Mouse (Mus musculus): ENCODE data around the gene Olfr1446.

Gene Olfr1446

DNA sequence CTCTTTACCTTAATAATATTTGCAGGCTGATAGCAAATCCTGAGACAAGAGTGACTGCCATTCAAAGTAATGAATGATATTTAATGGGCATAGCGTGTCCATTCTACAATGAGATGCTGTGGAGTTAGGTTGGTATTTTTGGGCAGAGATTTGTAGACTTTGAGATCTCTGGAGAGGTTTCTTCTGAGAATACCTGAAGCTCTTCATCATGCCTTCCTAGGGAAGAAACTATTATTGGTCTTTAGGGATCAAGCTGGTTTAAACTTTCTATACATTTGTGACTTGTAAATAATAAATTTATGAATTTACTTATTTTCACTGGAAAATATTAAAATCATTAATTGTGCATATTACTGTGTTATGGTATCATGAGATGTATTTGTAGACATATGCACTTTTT lies at the start of gene Olfr1446:
Gene Olfr1446 (minus strand): TSS at position 101 of the 400 bp plus-strand sequence.
- DNase-seq: no peak

- no peak for DNase-seq
Measured at GRCm38 (mm10) chr19:12930540-12930939, 37.2 kb upstream of the Olfr1446 start, which contains the start of gene Olfr1449. TSS of gene Olfr1449 (plus strand) at chr19:12930840.

DNA sequence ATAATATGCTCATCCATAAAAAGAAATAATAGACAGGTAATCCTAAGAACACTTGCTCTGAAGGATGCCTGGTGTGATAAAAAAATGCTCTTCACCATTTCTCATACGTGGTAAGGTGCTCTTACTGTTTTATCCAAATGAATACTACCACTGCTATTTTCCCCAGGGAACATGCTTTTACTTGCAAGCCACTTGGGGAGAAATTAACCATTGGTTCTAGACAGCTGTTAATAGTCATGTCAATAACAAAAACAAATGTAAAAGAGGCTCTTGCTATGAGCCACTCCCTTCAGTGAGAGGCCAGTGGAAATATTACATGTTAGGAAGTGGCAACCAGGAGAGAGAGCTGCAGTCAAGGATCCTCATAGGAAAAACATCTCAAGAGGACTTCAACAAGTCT lies 31.0 kb upstream of the Olfr1446 start, which contains the start of gene Olfr1448:
Gene Olfr1448 (minus strand): TSS at position 101 of the 400 bp plus-strand sequence.
- no peak for DNase-seq

GRCm38 (mm10) chr19:12903643-12904042 lies 10.3 kb upstream of the Olfr1446 start, which contains the start of gene Olfr1447:
TSS of gene Olfr1447 (minus strand) at chr19:12903743.
- no peak for DNase-seq

DNA sequence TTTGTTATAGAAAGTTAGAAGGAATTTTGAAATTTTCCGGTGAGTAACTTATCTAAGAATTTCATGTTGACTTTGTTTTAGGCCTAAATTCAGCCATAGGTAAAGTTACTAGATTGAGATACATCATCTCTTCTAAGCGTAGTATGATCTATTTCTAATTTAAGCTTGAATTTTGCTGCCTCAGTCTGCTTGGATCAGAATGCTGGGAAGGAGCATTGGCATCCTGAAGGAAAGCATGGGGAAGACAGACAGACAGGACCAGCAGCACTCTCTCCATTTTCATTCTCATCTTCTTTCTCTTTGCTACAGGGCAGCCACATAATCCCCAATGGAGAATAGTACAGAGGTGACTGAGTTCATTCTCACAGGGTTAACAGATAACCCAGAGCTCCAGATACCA lies 9.8 kb downstream of the Olfr1446 start, which contains the start of gene Olfr1445:
Gene Olfr1445 (plus strand): TSS at position 301 of the 400 bp plus-strand sequence.
- DNase-seq: no peak

GRCm38 (mm10) chr19:12856983-12857382 lies 36.3 kb downstream of the Olfr1446 start, which contains the start of gene Olfr1444:
TSS of gene Olfr1444 (plus strand) at chr19:12857283.
- no peak for DNase-seq

DNA sequence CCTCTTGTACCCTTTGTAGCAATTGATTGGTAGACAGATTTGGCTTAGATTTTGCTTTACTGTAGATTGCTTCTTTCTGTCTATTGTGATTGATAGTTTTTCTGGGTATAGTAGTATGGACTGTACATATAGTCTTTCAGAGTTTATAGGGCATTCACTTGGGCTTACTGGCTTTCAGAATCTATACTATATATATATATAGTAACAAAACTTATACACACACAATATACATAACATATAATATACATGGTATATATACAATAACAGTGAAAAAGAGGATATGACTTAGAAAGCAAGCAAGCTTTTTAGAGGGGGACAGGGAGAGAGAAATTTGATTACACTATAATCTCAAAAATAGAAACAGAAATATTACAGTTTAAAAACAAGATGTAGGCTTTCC lies 46.9 kb downstream of the Olfr1446 start, which contains the start of gene Gm5244:
Gene Gm5244 (plus strand): TSS at position 301 of the 400 bp plus-strand sequence.
- DNase-seq: no peak

DNA sequence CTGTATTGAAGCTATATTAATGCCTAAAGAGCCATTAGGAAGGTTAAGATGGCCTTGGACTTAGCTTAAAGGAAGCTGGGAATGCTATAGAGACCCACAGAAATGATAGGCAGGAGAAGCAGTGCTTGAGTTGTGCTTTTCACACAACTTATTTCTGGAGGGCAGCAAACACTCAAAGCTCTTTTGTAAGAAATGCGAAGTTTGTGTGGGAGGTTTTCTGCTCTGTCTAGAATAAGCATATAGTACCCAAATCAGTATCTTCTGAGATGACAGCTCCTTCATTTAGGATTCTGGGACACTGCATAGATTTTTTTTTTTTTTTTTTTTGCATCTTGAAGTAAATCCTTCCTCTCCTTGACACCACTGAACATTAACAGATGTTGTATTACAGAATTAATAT lies 54.8 kb downstream of the Olfr1446 start:
- DNase-seq: no peak
